Mouse (Mus musculus) heart, postnatal 0 days (tissue): Measurements from ENCODE around the gene Mettl8.

ENCODE experiments used
- CTCF ChIP-seq: IDR thresholded peaks from 2 replicates; pipeline ENCODE4 v1.5.1; 2016; ENCODE audit warnings: antibody characterized with exemption, control low read depth, low read depth
- EP300 ChIP-seq: IDR thresholded peaks from 2 replicates; pipeline ENCODE4 v1.6.1; 2016; ENCODE audit warnings: antibody characterized with exemption, low read depth

- TF ChIP-seq EP300 (no peak), CTCF (no peak)
Measured at GRCm38 (mm10) chr2:71056115-71056835, 892 bp upstream of the Mettl8 start.
